Mouse (Mus musculus): ENCODE data around the gene Cep83.

GRCm38 (mm10) chr10:94825951-94826350 is 137.5 kb downstream of the Cep83 start:
- TF ChIP-seq CTCF (IDR thresholded peaks at IDR 0.05) (no peak), EP300 (IDR thresholded peaks at IDR 0.05; ENCODE audit: insufficient read depth, low read depth, low read length) (no peak)

All from heart, adult 2 months (tissue).